8 mouse cellular contexts compared by ENCODE assay signal in genomic region chr7:67443001-67443555, GRCm38 (mm10).
DNase-seq lines count a peak whose midpoint lies in the region; ATAC-seq and TF ChIP-seq lines count a peak whose summit lies in the region.

No protein-coding gene starts in this region.

- TF ChIP-seq EP300 in lung, postnatal 0 days (IDR thresholded peaks at IDR 0.05), result no peak

- H3K36me3 ChIP-seq in lung, postnatal 0 days (ENCODE audit: insufficient read depth, low read length), result no peaks in the 10 kb centered on the region
- no peaks in the 10 kb centered on the region for H3K36me3 ChIP-seq in neural tube, embryonic 14.5 days (ENCODE audit: control insufficient read depth, insufficient read depth, low read length)

- H3K4me2 ChIP-seq in lung, postnatal 0 days (replicated peaks; ENCODE audit: low read depth, low read length), result no peak overlapping the region; the same call in 1 of the 2 replicates
- H3K4me2 ChIP-seq in neural tube, embryonic 14.5 days (ENCODE audit: low read depth, low read length), result no peak overlapping the region

- H3K27me3 ChIP-seq in lung, postnatal 0 days (replicated peaks; ENCODE audit: insufficient read depth, low read length), result no peaks in the 10 kb centered on the region
- no peaks in the 10 kb centered on the region for H3K27me3 ChIP-seq in neural tube, embryonic 14.5 days (ENCODE audit: control insufficient read depth, insufficient read depth, low read length)

- peak; percentile 31 for DNase-seq in lung, postnatal 0 days (ENCODE audit: low spot score)
- DNase-seq in lung, postnatal 36 days, result no peak
- DNase-seq in cerebellum, postnatal 10 days, result peak; percentile 51 to 54
- peak; percentile 43 to 58 for DNase-seq in left cerebral cortex, adult 2 months (ENCODE audit: extremely low spot score in 1 of 2, low spot score in 2 of 2)
- DNase-seq in ovary, adult 18-20 months (ENCODE audit: low spot score), result no peak
- DNase-seq in urinary bladder, postnatal 4 days (ENCODE audit: low spot score in 2 of 2), result no peak

- 26% methylated on average over 12 of the region's 12 CpGs for WGBS in lung, postnatal 0 days
- WGBS in neural tube, embryonic 14.5 days, result 22% methylated on average over 12 of the region's 12 CpGs

- no peak overlapping the region for H3K9ac ChIP-seq in lung, postnatal 0 days (replicated peaks; ENCODE audit: low read depth)
- peak overlapping the region; percentile 4; the same call in 1 of the 2 replicates for H3K9ac ChIP-seq in neural tube, embryonic 14.5 days (replicated peaks; ENCODE audit: low read depth, low read length)

- intact Hi-C loops in left cerebral cortex, adult 2 months (cut with DNase I), result loop anchor here (5.0 kb wide), 1 partner anchor 71 kb away; the partner anchor contains the start of gene Mef2a

- H3K4me3 ChIP-seq in lung, postnatal 0 days (ENCODE audit: low read depth, low read length), result no peak overlapping the region
- H3K4me3 ChIP-seq in left cerebral cortex, adult 2 months, result no peak overlapping the region
- H3K4me3 ChIP-seq in neural tube, embryonic 14.5 days (ENCODE audit: low read depth, low read length), result no peak overlapping the region

- H3K9me3 ChIP-seq in lung, postnatal 0 days (ENCODE audit: low read length), result no peaks in the 10 kb centered on the region
- H3K9me3 ChIP-seq in neural tube, embryonic 14.5 days (ENCODE audit: control insufficient read depth, low read length), result no peaks in the 10 kb centered on the region

- peak; percentile 23; the same call in 1 of the 2 replicates for ATAC-seq in lung, postnatal 0 days
- peak; percentile 82 for ATAC-seq in frontal cortex, adult (ENCODE audit: low TSS enrichment)
- ATAC-seq in neural tube, embryonic 14.5 days (ENCODE audit: low read depth), result peak; percentile 18; the same call in 1 of the 2 replicates

- no peak overlapping the region for H3K27ac ChIP-seq in lung, postnatal 0 days (ENCODE audit: low read length)
- peak overlapping the region; percentile 87 for H3K27ac ChIP-seq in left cerebral cortex, adult 2 months
- peak overlapping the region; percentile 80 for H3K27ac ChIP-seq in neural tube, embryonic 14.5 days (ENCODE audit: low read depth, low read length)

- H3K4me1 ChIP-seq in lung, postnatal 0 days (ENCODE audit: insufficient read depth, low read depth, low read length), result peaks cover 16% of the 10 kb centered on the region; the same call in 1 of the 2 replicates
- H3K4me1 ChIP-seq in neural tube, embryonic 14.5 days (ENCODE audit: control insufficient read depth, insufficient read depth, low read length), result peaks cover 32% of the 10 kb centered on the region

- 0 out of 2 replicates have a peak, but pooled peaks have one; percentile 1 for TF ChIP-seq CTCF in lung, postnatal 0 days (IDR thresholded peaks at IDR 0.05)
- TF ChIP-seq CTCF in left cerebral cortex, adult 2 months (IDR thresholded peaks at IDR 0.05), result no peak; the same call in 1 of the 2 replicates

Comparison
In these comparisons a context has a peak if more than half of its experiments do, and no peak if none do; other contexts are left out.
1. DNase-seq: peak in lung, postnatal 0 days (single experiment), cerebellum, postnatal 10 days (2 of 2) and left cerebral cortex, adult 2 months (2 of 2); none in lung, postnatal 36 days (single experiment), ovary, adult 18-20 months (single experiment) and urinary bladder, postnatal 4 days (0 of 2).
2. ATAC-seq: peak in every context shown above with its lines; median percentile 82 in frontal cortex, adult; 23 in lung, postnatal 0 days; 18 in neural tube, embryonic 14.5 days.